Mouse (Mus musculus): ENCODE data around the gene 1700001C19Rik.
"Not testable (repeated sequence)": the region's sequence is repeated elsewhere in the genome, so short reads cannot be mapped to it uniquely, and the experiment has no call there.

Gene 1700001C19Rik

DNA sequence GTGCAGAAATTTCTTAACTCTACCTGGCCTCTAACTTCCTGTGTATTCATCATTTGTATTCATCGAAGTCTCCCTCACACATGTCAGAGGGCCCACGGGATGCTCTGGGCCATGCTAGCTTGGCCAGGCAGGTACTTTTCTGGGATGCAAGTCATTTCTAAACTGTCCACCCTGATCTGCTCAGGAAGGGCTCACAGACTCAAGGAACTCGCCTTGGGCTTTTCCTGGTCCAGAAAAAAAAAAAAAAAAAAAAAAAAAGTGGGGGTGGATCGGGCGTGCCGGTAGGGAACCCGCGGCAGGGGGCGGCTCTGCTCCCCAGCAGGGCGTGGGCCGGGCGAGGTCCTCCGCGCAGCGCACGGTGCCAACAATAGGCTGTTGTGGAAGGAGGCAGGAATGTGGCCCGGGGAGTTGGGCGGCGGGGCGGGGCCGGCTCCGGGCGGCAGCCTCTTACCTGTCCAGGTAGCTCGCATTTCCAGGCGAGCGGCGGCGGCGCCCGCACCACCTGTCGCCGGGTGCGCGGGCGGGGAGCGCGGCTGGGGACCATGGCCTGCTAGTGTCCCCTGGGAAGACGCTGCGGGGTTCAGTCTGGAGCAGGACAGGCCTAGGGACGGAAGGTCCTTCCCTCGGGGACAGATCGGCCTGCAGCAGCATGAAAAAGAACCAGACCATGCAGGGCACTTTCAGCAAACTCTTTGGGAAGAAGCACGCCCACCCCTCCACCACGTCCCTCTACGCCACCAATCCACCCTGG is 845 bp downstream of the 1700001C19Rik start, which contains the start of gene AI661453:
Gene AI661453, plus strand, starts transcription at position 460 of the 751 bp plus-strand sequence.
- DNase-seq (ENCODE audit: extremely low read depth, low read depth): no peak

GRCm38 (mm10) chr17:47430815-47431214 is 6.4 kb downstream of the 1700001C19Rik start:
- no peak for DNase-seq (ENCODE audit: extremely low read depth, low read depth)

DNA sequence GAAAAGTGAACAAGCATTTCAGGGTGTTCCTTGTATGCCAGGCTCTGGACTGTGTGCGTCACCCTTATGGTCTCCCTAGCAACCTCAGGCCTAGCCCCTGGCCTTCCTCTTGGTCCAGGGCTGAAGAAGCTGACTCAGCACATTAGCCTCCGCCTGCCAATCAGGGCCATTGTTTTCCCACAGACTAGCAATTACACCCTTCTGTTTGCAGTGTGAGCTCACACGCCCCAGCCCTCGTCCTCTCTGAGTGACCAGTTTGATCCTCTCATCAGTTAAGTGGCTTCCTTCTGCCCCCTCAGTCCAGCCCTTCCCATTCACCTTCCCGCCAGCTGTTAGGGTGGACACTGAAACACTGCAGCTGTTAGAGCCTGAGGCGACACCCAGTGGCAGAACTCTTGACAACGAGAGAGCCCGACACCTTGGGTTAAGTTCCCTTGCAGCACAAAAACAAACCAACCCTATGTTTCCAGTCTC is 8.3 kb downstream of the 1700001C19Rik start:
- DNase-seq (ENCODE audit: extremely low read depth, low read depth): no peak

GRCm38 (mm10) chr17:47427316-47427715 is 9.9 kb downstream of the 1700001C19Rik start:
- no peak for DNase-seq (ENCODE audit: extremely low read depth, low read depth)

DNA sequence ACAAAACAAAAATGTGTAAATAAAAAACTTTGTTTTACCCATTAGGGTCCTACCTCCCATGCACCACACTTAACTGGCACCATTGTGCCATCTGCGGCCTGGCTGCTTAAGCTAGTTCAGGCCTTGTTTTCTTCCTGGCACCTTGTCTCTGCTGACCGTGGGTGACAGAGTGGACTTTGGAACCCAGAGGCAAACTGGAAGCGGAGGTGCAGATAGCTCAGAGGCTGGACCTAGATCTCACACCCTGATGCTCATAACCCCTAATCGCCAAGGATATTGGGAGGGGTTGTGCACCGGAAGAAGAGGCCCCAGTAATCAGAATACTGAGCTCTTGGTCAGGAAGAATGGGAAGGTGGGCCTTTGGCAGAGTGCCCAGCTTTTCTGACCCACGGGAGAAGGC is 13.0 kb downstream of the 1700001C19Rik start:
- no peak for DNase-seq (ENCODE audit: extremely low read depth, low read depth)

DNA sequence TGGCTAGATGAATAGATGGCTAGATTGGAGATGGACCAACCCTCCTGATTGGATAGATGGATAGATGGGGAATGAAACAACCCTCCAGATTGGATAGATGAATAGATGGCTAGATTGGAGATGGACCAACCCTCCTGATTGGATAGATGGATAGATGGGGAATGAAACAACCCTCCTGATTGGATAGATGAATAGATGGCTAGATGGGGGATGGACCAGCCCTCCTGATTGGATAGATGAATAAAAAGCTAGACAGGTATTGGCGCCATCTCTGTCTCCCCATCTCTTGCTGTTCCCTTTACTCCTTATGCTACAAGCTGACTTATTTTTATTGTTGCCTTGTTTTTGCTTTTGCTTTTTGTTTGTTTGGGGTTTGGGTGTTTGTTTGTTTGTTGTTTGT is 14.6 kb downstream of the 1700001C19Rik start:
- not testable (repeated sequence) for DNase-seq (ENCODE audit: extremely low read depth, low read depth)

DNA sequence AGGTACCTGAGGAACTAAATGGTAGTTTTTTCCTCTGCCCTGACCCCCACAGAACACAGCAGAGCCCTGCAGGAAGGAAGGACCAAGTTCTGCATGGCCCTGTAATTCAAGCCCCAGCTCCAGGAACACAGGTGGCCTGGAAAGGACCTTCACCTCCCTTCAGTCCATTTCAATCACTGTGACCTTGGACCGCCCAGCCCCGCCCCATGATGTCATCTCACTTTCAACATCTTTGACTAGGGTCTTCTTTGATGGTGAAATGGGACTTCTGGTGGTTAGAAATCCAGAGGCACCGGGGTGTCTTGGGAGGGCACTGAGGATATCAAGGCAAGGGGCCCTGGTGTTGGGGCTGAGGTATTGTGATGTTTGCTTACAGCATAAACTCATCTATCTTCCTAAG is 15.6 kb downstream of the 1700001C19Rik start:
- DNase-seq (ENCODE audit: extremely low read depth, low read depth): no peak

- DNase-seq (ENCODE audit: extremely low read depth, low read depth): no peak
Measured at GRCm38 (mm10) chr17:47420195-47420594, 17.0 kb downstream of the 1700001C19Rik start.

DNA sequence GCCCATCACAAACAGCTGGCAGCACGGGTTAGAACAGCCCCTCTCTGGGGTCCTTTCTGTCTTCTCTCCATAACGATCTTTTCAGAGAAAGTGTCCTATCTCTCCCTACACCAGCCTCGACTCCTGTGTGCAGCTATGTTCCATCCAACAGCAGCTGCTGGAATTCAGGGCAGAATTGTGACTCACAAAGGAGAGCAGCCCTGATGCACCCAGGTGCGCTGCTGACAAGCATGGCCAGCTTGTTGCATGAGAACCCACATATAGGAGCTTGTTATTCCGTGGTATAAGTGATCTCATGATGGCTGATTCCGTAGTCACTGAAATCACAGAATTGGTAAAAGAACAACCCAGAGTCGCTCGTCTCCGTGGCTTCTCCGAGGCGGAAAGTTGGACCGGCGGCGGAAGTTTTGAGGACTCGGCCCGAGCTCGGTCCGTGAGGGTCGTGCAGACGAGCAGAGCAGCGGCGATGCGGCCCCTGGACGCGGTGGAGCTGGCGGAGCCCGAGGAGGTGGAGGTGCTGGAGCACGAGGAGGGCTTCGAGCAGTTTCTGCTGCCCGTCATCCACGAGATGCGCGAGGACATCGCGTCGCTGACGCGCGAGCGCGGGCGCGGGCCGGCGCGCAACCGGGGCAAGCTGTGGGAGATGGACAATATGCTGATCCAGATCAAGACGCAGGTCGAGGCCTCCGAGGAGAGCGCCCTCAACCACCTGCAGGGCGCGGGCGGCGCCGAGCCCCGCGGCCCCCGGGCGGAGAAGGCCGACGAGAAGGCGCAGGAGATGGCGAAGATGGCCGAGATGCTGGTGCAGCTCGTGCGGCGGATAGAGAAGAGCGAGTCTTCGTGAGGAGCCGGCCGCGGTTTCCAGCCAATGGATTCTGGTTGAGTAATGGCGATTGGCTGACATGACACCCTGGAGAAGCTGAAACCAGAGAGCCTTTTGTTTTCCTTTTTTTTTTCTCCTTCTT is 27.0 kb downstream of the 1700001C19Rik start:
- DNase-seq (ENCODE audit: extremely low read depth, low read depth): not testable (repeated sequence)

DNA sequence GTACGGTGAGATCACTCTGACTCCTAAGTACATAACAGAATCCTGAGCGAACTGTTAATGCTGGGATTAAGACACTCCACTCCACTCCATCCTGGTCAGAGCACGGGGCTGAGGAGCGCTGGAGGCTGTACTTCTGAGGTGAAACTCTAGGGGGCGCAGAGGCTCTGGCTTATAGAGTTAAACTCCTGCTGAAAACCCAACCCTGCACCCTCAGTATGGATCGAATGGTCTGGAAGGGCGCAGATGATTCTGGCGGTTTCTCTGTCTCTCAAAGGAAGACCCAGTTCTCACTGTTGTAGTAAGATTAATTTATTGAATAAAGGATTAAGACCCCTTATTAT is 28.6 kb downstream of the 1700001C19Rik start:
- peak; percentile 44 for DNase-seq (ENCODE audit: extremely low read depth, low read depth)

DNA sequence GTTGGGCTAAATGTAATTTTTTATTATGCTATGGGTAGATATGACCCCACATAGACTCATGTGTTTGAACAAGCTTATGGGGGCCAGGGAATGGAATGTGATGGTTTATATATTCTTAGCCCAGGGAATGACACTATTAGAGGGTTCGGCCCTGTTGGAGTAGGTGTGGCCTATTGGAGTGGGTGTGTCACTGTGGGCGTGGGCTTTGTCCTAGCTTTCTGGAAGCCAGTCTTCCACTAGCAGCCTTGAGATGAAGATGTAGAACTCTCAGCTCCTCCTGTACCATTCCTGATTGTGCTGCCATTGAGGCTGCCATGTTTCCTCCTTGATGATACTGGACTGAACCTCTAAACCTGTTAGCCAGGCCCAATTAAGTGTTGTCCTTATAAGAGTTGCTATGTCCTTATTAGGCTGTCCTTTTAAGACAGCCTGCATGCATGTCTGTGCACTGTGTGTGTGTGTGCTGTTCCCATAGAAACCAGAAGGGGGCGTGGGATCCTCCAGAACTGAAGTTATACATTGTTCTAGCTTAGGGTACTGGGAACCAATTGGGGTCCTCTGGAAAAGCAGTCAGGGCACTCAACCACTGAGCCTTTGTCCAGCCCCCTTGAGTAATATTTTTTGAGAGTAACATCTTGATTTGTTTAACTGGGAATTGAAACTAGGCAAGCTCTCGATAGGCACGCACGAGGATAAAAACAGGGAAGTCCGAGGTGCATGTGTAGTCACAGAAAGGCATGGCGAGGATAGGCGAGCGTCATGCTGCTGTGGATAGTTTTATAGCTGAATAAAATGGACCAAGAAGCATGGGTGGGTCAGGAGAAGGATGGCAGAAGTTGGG is 29.2 kb downstream of the 1700001C19Rik start:
- peak; percentile 43 for DNase-seq (ENCODE audit: extremely low read depth, low read depth)

GRCm38 (mm10) chr17:47400451-47400850 is 36.7 kb downstream of the 1700001C19Rik start, which contains the start of gene Guca1a:
Gene Guca1a (minus strand): TSS chr17:47400584.
- DNase-seq (ENCODE audit: extremely low read depth, low read depth): no peak

GRCm38 (mm10) chr17:47399091-47399490 is 38.1 kb downstream of the 1700001C19Rik start:
- DNase-seq (ENCODE audit: extremely low read depth, low read depth): no peak

DNA sequence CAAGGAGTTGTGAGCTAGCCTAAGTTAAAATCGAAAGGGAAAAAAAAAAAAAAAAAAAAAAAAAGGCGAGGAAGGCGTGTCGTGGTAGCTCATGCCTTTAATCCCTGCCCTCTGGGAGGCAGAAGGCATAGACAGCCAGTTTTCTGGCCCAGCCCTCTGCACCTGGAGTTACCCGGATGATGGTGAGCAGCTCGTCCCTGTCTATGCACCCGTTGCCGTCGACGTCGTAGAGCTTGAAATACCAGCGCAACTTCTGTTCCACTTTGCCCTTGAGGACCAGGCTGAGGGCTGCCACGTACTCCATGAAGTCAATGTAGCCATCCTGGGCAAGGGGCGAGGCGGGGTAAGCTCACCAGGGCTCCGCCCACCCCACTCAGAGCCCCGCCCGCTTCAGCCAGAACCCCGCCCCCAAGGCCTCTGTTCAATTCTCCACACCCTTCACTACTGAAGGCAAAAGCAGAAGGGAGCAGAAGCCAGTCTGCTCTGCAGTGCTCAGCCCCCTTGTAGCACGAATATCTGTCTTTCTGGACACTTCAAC is 41.7 kb downstream of the 1700001C19Rik start:
- DNase-seq (ENCODE audit: extremely low read depth, low read depth): peak; percentile 75

DNA sequence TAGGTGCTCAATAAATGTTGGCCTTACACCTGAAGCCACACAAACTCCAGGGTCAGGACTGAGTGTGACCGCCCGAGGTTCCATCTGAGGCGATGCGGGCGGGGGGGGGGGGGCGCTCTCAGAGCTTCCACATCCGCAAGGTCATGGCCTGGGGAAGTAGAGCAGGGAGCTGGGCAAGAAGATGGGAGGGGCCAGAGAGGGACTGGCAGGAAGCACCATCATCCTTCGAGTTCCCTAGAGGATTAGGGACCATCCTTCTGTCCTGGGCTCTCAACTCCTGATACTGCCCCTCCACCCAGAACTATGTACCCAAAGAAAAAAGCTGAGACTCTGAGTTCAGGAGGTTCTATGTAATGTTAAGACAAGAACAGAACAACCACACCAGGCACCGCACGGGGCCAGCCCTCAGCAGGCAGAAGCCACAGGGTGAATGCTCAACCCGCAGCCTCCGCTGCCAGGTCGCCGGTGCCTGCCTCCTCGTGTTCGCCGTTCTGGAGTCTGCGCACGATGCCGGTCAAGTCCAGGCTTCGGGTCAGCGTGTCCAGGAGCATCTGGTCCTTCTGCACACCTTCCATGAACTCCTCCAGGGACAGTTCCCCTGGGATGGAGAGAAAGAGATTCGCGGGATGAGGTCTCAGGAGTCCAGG is 42.8 kb downstream of the 1700001C19Rik start:
- DNase-seq (ENCODE audit: extremely low read depth, low read depth): peak; percentile 36

GRCm38 (mm10) chr17:47386649-47387048 is 50.5 kb downstream of the 1700001C19Rik start:
- DNase-seq (ENCODE audit: extremely low read depth, low read depth): no peak

DNA sequence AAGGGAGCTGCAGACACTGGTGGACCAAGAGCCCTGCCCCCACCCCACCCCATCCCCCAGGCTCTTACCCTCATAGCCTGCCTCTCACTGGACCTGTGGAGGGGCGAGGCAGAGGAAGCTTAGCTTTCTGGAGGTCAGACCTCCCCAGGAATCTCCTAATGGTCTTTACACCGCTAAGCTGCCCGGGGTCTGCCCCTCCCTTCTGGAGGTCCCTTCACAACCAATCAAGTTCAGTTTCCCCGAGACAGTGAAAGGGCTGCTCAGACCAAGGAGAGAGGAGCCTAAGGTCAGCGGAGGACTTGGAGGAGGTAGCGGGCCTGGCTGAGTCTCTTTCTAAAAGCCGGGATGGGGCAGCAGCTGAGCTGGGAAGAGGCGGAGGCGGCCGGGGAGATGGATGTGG is 52.0 kb downstream of the 1700001C19Rik start, which contains the start of gene Guca1b:
Gene Guca1b, plus strand, starts transcription at position 249 of the 400 bp plus-strand sequence.
- no peak for DNase-seq (ENCODE audit: extremely low read depth, low read depth)

DNA sequence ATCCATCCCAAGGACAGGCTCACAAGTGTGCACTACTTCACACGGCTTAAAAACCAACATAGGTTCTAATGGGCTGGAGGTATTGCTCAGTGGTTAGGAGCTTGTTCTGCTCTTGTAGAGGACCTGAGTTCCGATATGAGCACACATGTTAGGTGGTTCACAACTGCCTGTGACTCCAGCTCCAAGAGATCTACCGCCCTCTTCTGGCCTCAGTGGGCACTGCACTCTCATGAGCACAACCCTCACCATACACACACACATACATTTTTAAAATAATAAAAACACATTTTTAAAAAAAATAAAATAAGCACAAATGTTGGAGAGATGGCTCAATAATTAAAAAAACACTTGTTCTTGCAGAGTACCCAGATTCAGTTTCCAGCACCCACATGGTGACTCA is 53.1 kb downstream of the 1700001C19Rik start:
- DNase-seq (ENCODE audit: extremely low read depth, low read depth): no peak

GRCm38 (mm10) chr17:47383266-47383665 is 53.9 kb downstream of the 1700001C19Rik start:
- DNase-seq (ENCODE audit: extremely low read depth, low read depth): no peak

DNA sequence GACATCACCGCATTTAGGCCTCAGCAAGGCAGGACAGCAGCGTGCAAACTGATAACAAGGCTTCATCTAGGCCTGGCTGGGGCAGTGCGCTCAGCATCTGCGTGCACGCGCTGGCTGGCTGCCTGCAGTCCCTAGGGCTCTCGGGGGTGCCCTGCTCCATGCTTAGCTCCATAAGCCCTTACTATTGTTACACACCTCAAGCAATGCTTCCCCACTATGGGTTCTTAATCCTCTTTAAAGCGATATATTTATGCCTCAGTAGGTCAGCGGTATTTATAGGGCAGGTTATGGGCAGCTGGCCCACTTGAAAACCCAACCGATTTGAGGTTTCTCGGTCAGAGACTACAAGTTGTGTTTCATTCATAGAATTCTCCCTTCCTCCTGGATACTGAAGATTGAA is 55.3 kb downstream of the 1700001C19Rik start:
- no peak for DNase-seq (ENCODE audit: extremely low read depth, low read depth)
